Mouse (Mus musculus) heart, postnatal 10 days (tissue): ENCODE data around the gene Pcca. TPM values are rescaled to one million over a fixed set of nuclear protein-coding genes. Genes with fewer than 3 reads are reported as not detected.

ENCODE experiments used
- DNase-seq, 2 experiments: peaks; one replicate each; pipeline ENCODE4 v3.0.0; 2021
- intact Hi-C: fragments of 180-260 bp; cut with DNase I; formaldehyde crosslinking; loops from one replicate; pipeline ENCODE4 v1.15.1; 2025
- total RNA-seq, 2 experiments: library from RNA; stranded (reverse); gene quantifications; 2 replicates each; pipeline ENCODE4 v1.2.3; 2021

Gene Pcca
- total RNA-seq, 2 experiments from 2014 or later = 36.8 to 40.1 TPM

DNA sequence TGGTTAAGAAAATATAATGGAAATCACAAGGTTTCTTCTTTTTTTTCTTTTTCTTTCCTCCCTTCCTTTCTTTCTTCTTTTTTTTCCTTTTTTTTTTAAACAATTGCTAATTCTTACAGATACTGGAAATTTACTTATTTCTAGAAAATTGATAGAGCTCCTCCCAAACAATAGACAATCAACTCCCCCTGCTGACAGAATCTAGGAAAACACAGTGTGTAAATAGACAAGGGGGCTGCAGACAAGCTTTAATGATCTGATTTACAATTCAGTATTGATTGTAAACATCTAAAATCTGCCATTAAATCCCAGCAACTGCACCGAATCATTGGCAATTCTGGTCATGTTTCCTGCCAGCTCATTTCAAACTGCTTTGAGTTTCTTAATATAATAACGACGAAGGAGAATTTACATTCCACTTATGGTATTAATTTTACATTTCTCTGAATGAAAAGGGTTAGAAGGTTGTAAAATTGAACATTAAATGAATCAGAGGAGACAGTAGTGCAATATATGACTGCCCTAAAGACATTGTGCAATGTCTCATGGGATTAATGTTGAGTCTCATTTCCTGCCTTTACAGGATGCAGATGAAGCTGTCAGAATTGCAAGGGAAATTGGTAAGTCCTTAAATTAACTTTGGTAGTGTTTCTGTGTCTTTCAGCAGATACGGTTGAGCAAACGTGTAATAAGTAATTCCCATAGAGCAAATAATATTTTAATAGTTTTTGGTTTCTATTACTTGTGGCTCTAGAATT, 103.9 kb downstream of the Pcca start:
- intact Hi-C loops = loop anchor here (2.0 to 10.0 kb wide), 4 partner anchors 106 to 413 kb away; partner anchors contain the start of gene Pcca
- no peak for DNase-seq

DNA sequence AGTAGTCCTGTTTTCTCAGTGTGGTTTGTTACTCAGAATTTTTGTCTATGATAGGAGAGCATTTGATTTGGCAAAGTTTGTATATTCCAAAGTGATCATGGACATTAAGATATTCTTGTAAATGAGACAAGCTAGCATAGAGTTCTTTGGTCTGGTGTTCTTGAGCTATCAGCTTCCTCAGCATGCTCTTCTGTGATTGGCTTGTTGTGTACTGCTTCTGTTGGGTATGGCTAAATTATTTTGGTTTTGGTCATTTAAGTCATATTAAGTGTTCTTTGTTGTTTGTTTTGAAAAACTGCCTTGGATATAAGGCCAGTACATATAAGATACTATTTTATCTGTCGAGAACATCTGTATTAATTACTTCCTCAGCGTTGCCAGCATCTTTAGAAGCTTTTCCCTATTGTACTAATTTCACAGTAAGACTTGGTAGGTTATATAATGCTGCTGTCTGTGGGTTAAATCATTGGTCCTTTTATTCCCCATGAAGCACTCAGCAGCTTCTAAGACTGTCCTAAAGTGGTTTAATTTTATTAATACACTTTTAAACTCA, 105.1 kb downstream of the Pcca start:
- intact Hi-C loops = loop anchor here (2.0 to 10.0 kb wide), 4 partner anchors 107 to 414 kb away; partner anchors contain the start of gene Pcca

GRCm38 (mm10) chr14:122642432-122642831, 108.3 kb downstream of the Pcca start:
- no peak for DNase-seq
- intact Hi-C loops = no loop called here

More for the DNA sequence above, 105.1 kb downstream of the Pcca start:
- DNase-seq = no peak

GRCm38 (mm10) chr14:122648214-122648613, 114.1 kb downstream of the Pcca start:
- no peak for DNase-seq
- intact Hi-C loops = no loop called here

DNA sequence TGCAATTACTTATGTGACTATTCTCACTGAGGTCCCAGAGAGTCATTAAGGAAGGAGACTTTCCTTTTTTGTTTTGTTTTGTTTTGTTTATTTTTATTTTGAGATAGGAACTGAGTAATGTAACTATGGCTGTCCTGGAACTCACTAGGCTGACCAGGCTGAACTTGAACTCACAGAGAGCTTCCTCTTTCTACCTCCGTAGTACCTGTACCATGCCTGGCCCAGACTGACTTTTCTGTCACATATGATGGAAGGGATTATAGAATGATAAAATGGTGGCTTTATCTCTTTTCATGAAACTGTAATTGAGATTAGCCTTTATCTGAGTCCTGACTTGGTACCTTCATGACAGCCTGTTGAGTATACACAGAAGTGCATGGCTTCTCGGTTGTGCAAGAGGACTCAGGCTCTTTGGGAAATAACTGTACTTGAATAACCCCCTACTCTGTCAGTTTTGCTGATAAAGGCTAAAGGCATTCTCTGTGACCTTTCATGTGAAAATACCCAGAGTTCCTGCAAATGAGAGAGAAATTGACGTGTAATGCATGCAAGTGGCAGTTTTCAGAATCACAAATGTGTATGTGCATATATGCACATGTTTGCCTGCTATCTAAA, 115.3 kb downstream of the Pcca start:
- intact Hi-C loops = no loop called here
- no peak for DNase-seq

GRCm38 (mm10) chr14:122651681-122652080, 117.6 kb downstream of the Pcca start:
- intact Hi-C loops = no loop called here
- no peak for DNase-seq

GRCm38 (mm10) chr14:122675661-122676060, 141.5 kb downstream of the Pcca start:
- no peak for DNase-seq
- intact Hi-C loops = no loop called here

GRCm38 (mm10) chr14:122683645-122684044, 149.5 kb downstream of the Pcca start:
- intact Hi-C loops = no loop called here
- no peak for DNase-seq

DNA sequence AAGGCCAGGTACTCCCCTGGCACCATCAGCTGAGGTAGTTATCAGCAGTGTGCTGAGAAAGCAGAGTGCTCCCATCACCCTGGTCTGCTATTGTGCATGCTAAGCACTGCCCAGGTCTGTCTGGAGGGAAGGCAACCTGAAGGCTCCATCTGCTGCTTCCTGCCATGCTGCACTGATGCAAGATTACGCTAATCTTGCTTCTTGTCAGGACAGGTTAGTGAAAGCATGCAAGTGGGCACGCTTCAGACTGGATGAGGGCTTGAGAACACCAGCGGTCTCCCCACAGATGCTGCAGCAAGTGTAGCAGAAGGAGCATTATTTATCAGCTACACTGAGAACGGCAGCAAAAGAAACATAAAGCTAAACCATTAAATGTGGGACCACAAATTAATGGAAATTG, 150.1 kb downstream of the Pcca start:
- intact Hi-C loops = no loop called here
- DNase-seq = no peak

DNA sequence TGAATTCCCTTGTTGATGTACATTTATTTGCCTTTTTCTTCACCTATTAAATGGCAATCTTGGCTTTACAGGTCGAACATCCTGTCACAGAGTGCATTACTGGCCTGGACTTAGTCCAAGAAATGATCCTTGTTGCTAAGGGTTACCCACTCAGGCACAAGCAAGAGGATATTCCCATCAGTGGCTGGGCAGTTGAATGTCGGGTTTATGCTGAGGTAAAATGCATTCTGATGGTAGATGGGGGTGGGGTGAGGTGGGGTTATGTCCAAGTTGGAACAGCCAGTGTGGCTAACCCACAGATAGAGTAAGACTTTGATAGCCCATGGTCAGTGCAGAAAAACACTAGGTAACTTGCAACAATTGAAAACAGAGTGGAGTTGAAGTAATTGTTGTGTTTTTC, 150.7 kb downstream of the Pcca start:
- peak in 1 of 2 experiments; percentile 5 for DNase-seq
- intact Hi-C loops = no loop called here

DNA sequence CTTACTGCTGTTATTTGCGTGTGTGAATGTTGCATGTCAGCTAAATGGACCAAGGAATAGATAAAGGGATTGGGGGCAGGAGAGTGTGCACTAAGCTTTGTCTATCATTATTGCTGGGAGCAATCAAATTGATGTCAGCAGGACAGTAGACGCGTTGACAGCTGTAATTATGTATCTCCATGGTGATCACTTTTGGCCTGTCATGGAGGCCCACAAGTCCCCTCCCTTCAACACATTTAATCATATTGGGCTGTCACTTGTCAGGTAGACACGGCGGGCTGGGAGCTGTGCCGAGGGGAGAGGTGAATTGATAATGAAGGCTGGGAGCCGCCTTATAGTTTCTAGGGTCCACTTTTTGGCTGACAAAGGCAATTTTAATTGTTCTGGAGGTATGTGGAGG, 153.3 kb downstream of the Pcca start:
- intact Hi-C loops = no loop called here

DNA sequence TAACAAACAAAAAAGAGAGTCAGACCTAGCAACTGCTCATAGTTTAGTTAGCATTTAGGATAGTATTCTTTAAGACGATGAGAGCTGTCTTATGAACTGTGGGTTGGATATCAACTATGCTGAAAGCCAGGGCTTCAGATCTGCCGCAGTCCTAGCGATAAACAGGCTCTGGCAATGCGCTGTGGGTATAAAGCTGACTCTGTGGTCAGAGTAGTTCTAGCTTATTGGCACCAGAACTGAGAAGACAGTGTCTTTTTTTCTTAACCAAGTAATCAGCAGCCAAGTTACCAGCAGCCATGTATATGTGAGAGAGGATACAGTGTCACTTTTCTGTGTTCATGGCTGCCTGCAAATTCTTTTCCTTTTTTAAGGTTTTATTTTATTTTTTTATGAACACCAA, 154.3 kb downstream of the Pcca start:
- intact Hi-C loops = no loop called here
- DNase-seq = no peak

More for the DNA sequence above, 153.3 kb downstream of the Pcca start:
- DNase-seq = no peak

DNA sequence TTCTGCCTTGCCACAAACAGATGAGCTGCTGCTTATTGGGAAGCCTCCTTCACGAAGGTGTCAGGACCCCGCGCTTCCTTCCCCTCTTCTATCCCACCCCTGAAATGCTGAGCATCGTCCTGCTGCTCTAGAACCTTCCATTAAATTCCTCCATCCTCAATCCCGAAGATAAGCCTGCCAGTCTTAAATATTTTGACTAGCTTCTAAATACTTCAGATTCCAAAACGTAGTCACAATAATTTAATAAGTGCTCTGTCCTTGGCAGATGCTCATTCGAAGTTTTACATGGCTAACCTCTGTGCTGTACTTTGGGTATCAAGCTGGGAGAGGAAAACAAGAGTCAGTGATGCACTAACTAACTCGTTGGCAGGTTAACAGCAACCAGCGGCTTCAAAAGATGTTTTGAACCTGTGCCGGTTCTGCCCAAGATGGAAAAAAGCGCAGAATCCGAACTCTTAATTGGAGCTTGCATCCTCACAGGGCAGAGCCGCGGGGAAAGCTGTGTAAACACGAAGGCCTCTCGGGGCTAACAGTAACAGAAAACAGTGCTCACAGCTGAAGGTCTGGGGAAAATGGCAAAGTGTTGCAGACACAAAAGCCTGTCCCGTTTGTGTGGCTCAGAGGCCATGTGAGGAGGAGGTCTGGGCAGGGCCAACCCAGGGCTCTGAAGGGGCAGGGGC, 155.2 kb downstream of the Pcca start:
- DNase-seq = no peak
- intact Hi-C loops = no loop called here

DNA sequence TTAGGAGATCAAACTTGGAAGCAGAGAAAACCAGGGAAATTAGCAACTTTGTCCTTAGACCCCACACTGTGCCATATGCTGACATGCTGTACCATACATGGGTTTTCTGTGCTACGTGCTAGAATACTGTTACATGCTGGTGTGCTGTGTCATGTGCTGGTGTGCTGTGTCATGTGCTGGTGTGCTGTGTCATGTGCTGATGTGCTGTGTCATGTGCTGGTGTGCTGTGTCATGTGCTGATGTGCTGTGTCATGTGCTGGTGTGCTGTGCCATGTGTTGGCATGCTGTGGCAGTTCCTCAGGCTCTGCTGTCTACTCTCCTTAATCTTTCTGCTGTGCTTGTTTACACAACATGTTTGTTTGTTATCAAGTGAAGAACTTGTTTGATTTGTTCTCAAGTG, 157.4 kb downstream of the Pcca start:
- no peak for DNase-seq
- intact Hi-C loops = no loop called here

GRCm38 (mm10) chr14:122700333-122700732, 166.2 kb downstream of the Pcca start:
- DNase-seq = no peak

DNA sequence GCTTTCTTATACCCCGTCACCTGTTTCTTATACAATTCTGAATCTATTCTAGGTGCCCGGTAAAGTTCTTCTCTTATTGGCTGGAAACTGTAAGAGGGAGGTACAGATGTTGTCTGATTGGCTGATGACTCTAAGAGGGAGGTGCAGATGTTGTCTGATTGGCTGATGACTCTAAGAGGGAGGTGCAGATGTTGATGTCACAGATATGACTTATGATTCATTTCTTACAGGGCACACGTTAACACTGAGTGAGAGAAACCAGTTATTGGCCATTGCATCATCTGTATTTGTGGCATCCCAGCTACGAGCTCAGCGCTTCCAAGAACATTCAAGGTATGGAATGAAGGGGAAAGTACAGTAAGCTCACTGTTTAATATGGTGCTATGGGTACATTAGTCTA, 179.7 kb downstream of the Pcca start:
- intact Hi-C loops = no loop called here
- no peak for DNase-seq

More at GRCm38 (mm10) chr14:122700333-122700732, 166.2 kb downstream of the Pcca start:
- intact Hi-C loops = no loop called here

DNA sequence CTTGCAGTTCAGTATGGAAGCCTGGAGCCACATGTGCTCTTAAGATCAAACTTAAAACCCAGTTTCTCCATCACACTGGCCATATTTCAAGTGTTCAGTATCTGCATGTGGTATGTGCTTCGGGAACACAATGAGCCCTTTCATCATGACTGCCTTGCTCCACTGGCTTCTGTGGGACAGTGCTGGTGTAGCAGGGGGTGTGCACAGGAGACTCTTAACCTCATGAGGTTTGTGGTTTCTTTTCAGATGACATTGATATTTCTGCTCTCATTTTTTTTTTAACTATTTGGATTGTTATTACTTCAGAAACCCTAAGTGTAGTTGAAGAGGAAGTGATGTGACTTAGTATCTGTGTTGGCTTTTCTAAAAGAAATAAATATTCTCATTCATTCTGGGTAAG, 180.8 kb downstream of the Pcca start:
- intact Hi-C loops = no loop called here
- DNase-seq = no peak

GRCm38 (mm10) chr14:122716057-122716456, 181.9 kb downstream of the Pcca start:
- no peak for DNase-seq
- intact Hi-C loops = no loop called here

DNA sequence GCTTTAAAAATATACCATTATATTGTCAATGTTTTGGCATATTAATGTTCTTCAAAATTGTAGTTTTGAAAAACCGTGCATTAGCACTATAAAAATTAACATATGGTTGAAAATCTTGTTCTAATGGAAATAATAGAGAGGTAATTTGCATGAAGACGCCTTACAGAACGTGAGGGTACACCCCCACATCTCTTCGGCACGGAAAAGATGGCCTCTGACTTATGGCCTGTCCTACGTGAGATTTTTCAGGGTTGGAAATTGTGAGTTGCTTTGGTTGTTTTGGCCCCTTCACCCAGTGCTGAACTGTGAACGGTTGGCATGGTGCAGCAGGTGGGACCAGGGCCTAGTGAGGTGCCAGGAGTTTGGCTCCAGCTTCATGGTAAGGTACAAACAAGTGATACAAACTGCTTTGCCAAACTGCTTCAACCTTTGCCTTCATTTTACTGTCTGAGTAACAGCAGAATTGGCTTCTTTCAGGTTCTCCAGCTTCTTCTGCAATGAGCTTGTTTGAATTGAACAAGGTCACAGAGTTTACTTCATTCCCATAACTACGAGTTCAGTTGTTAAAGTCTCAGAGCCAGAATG, 185.5 kb downstream of the Pcca start:
- no peak for DNase-seq
- intact Hi-C loops = no loop called here

DNA sequence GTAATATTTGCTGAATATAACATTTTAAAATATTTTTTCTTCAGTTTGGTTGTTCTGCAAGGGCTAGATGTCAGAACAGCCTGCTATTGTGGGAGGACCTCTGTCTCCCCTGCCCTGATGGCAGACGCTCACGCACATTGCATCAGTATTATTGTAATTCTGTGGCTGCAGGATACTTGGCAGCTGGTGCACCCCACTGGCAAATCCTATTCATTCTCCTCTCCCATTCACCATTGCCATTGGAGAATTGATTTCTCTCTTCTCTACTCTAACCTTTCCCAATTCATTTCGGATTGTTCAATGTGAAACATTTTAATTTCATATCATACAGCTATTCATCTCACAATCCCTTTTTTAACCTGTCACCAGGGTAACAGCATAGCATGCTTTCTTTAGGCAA, 186.9 kb downstream of the Pcca start:
- intact Hi-C loops = no loop called here
- DNase-seq = no peak

DNA sequence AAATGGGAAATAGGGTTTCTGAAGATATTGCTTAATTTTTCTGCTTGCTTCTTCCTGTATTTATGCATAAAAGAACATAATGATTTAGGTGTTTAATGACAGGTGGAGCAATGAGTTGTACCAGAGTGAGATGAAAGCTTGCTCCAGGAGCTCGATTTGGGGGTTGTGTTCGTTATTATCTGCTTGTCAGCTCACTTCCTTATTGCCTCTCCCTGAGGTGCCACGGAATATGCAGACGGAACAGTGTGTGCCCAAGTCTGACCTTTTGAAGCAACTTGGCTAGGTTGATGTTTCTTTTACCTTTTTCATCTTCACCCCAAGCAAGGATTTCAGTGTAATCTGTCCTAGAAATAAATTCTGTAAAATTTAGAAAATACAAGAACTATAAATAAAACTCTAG, 187.6 kb downstream of the Pcca start:
- DNase-seq = no peak
- intact Hi-C loops = no loop called here
